Mouse (Mus musculus): ENCODE measurements at regions not wholly inside any gene's neighbourhood (a gene's known extent, or its start where the extent isn't known, plus 50 kb on each side); places are given as distances from the start of the nearest gene placed in this dataset.

- no peak for ATAC-seq
- 74% methylated on average over 3 of the region's 3 CpGs for WGBS
- TF ChIP-seq EP300 (IDR thresholded peaks at IDR 0.05) (no peak), CTCF (IDR thresholded peaks at IDR 0.05) (no peak)
Observed at GRCm38 (mm10) chr6:50918248-50918647, 264.0 kb upstream of the Npvf start.

GRCm38 (mm10) chr6:50922235-50922634 lies 268.0 kb upstream of the Npvf start:
- Histone ChIP-seq H3K4me2 (replicated peaks; ENCODE audit: low read depth, low read length) (no peak overlapping the region), H3K27ac (ENCODE audit: low read length) (no peak overlapping the region), H3K4me3 (ENCODE audit: low read depth, low read length) (no peak overlapping the region), H3K9me3 (ENCODE audit: low read length) (no peaks in the 10 kb centered on the region), H3K9ac (replicated peaks; ENCODE audit: low read depth) (no peak overlapping the region), H3K36me3 (ENCODE audit: insufficient read depth, low read length) (no peaks in the 10 kb centered on the region), H3K4me1 (ENCODE audit: insufficient read depth, low read depth, low read length) (no peaks in the 10 kb centered on the region), H3K27me3 (replicated peaks; ENCODE audit: insufficient read depth, low read length) (no peaks in the 10 kb centered on the region)
- ATAC-seq (no peak), DNase-seq (ENCODE audit: low spot score) (no peak)
- WGBS, result 84% methylated on average over 3 of the region's 3 CpGs
- no peak for TF ChIP-seq CTCF (IDR thresholded peaks at IDR 0.05)
- no peak for TF ChIP-seq EP300 (IDR thresholded peaks at IDR 0.05)

More at GRCm38 (mm10) chr6:50918248-50918647, 264.0 kb upstream of the Npvf start:
- Histone ChIP-seq H3K9ac (replicated peaks; ENCODE audit: low read depth) (no peak overlapping the region), H3K9me3 (ENCODE audit: low read length) (no peaks in the 10 kb centered on the region), H3K4me3 (ENCODE audit: low read depth, low read length) (no peak overlapping the region), H3K4me1 (ENCODE audit: insufficient read depth, low read depth, low read length) (no peaks in the 10 kb centered on the region), H3K27me3 (replicated peaks; ENCODE audit: insufficient read depth, low read length) (no peaks in the 10 kb centered on the region), H3K27ac (ENCODE audit: low read length) (no peak overlapping the region), H3K36me3 (ENCODE audit: insufficient read depth, low read length) (no peaks in the 10 kb centered on the region), H3K4me2 (replicated peaks; ENCODE audit: low read depth, low read length) (no peak overlapping the region)
- no peak for DNase-seq (ENCODE audit: low spot score)

GRCm38 (mm10) chr6:50924571-50924970 lies 270.3 kb upstream of the Npvf start:
- Histone ChIP-seq H3K36me3 (ENCODE audit: insufficient read depth, low read length) (no peaks in the 10 kb centered on the region), H3K4me1 (ENCODE audit: insufficient read depth, low read depth, low read length) (no peaks in the 10 kb centered on the region), H3K4me3 (ENCODE audit: low read depth, low read length) (no peak overlapping the region), H3K9ac (replicated peaks; ENCODE audit: low read depth) (no peak overlapping the region), H3K4me2 (replicated peaks; ENCODE audit: low read depth, low read length) (no peak overlapping the region), H3K27me3 (replicated peaks; ENCODE audit: insufficient read depth, low read length) (no peaks in the 10 kb centered on the region), H3K9me3 (ENCODE audit: low read length) (no peaks in the 10 kb centered on the region), H3K27ac (ENCODE audit: low read length) (no peak overlapping the region)
- TF ChIP-seq CTCF (IDR thresholded peaks at IDR 0.05), result no peak
- no peak for TF ChIP-seq EP300 (IDR thresholded peaks at IDR 0.05)
- ATAC-seq, result no peak
- no peak for DNase-seq (ENCODE audit: low spot score)
- whole genome bisulfite sequencing, result 41% methylated on average over 5 of the region's 5 CpGs

- Histone ChIP-seq H3K27me3 (replicated peaks; ENCODE audit: insufficient read depth, low read length) (no peaks in the 10 kb centered on the region), H3K27ac (ENCODE audit: low read length) (no peak overlapping the region), H3K36me3 (ENCODE audit: insufficient read depth, low read length) (no peaks in the 10 kb centered on the region), H3K4me3 (ENCODE audit: low read depth, low read length) (no peak overlapping the region), H3K4me2 (replicated peaks; ENCODE audit: low read depth, low read length) (no peak overlapping the region), H3K9ac (replicated peaks; ENCODE audit: low read depth) (no peak overlapping the region), H3K9me3 (ENCODE audit: low read length) (no peaks in the 10 kb centered on the region), H3K4me1 (ENCODE audit: insufficient read depth, low read depth, low read length) (no peaks in the 10 kb centered on the region)
- TF ChIP-seq EP300 (IDR thresholded peaks at IDR 0.05) (no peak), CTCF (IDR thresholded peaks at IDR 0.05) (no peak)
- 30% methylated on average over 7 of the region's 7 CpGs for WGBS
- no peak for ATAC-seq
- no peak for DNase-seq (ENCODE audit: low spot score)
Observed at GRCm38 (mm10) chr6:50924998-50925397, 270.8 kb upstream of the Npvf start.

- no peak overlapping the region for H3K27ac ChIP-seq (ENCODE audit: low read length)
- no peaks in the 10 kb centered on the region for H3K4me1 ChIP-seq (ENCODE audit: insufficient read depth, low read depth, low read length)
- WGBS, result 83% methylated on average over 1 of the region's 1 CpGs
- H3K4me2 ChIP-seq (replicated peaks; ENCODE audit: low read depth, low read length), result no peak overlapping the region
- H3K27me3 ChIP-seq (replicated peaks; ENCODE audit: insufficient read depth, low read length), result no peaks in the 10 kb centered on the region
- no peak for DNase-seq (ENCODE audit: low spot score)
- H3K9me3 ChIP-seq (ENCODE audit: low read length), result no peaks in the 10 kb centered on the region
- TF ChIP-seq CTCF (IDR thresholded peaks at IDR 0.05), result no peak
- TF ChIP-seq EP300 (IDR thresholded peaks at IDR 0.05), result no peak
- ATAC-seq, result no peak
- H3K36me3 ChIP-seq (ENCODE audit: insufficient read depth, low read length), result no peaks in the 10 kb centered on the region
- no peak overlapping the region for H3K4me3 ChIP-seq (ENCODE audit: low read depth, low read length)
- H3K9ac ChIP-seq (replicated peaks; ENCODE audit: low read depth), result no peak overlapping the region
Observed at GRCm38 (mm10) chr6:50926313-50926712, 272.1 kb upstream of the Npvf start.

- H3K4me2 ChIP-seq (replicated peaks; ENCODE audit: low read depth, low read length), result no peak overlapping the region
- ATAC-seq (no peak), DNase-seq (ENCODE audit: low spot score) (no peak)
- H3K9ac ChIP-seq (replicated peaks; ENCODE audit: low read depth), result no peak overlapping the region
- no peak overlapping the region for H3K27ac ChIP-seq (ENCODE audit: low read length)
- H3K36me3 ChIP-seq (ENCODE audit: insufficient read depth, low read length), result no peaks in the 10 kb centered on the region
- no peaks in the 10 kb centered on the region for H3K27me3 ChIP-seq (replicated peaks; ENCODE audit: insufficient read depth, low read length)
- H3K9me3 ChIP-seq (ENCODE audit: low read length), result no peaks in the 10 kb centered on the region
- TF ChIP-seq CTCF (IDR thresholded peaks at IDR 0.05) (no peak), EP300 (IDR thresholded peaks at IDR 0.05) (no peak)
- no peak overlapping the region for H3K4me3 ChIP-seq (ENCODE audit: low read depth, low read length)
- 60% methylated on average over 9 of the region's 9 CpGs for WGBS
- no peaks in the 10 kb centered on the region for H3K4me1 ChIP-seq (ENCODE audit: insufficient read depth, low read depth, low read length)
Observed at GRCm38 (mm10) chr6:50929503-50929902, 275.3 kb upstream of the Npvf start.

GRCm38 (mm10) chr6:50933510-50933909 lies 279.3 kb upstream of the Npvf start:
- Histone ChIP-seq H3K9ac (replicated peaks; ENCODE audit: low read depth) (no peak overlapping the region), H3K4me2 (replicated peaks; ENCODE audit: low read depth, low read length) (no peak overlapping the region), H3K27ac (ENCODE audit: low read length) (no peak overlapping the region), H3K4me1 (ENCODE audit: insufficient read depth, low read depth, low read length) (no peaks in the 10 kb centered on the region), H3K27me3 (replicated peaks; ENCODE audit: insufficient read depth, low read length) (no peaks in the 10 kb centered on the region), H3K36me3 (ENCODE audit: insufficient read depth, low read length) (no peaks in the 10 kb centered on the region), H3K4me3 (ENCODE audit: low read depth, low read length) (no peak overlapping the region), H3K9me3 (ENCODE audit: low read length) (no peaks in the 10 kb centered on the region)
- ATAC-seq (no peak), DNase-seq (ENCODE audit: low spot score) (no peak)
- TF ChIP-seq EP300 (IDR thresholded peaks at IDR 0.05) (no peak), CTCF (IDR thresholded peaks at IDR 0.05) (no peak)
- WGBS, result 92% methylated on average over 6 of the region's 6 CpGs

All from lung, postnatal 0 days (tissue).